Mouse (Mus musculus): ENCODE measurements around the gene 4430402I18Rik. TPM values are rescaled to one million over a fixed set of nuclear protein-coding genes. Genes with fewer than 3 reads are reported as not detected.

Gene 4430402I18Rik
- polyA plus RNA-seq (2014; fragmentation: Illumina TruSeq; extraction: RNeasy Lipid Tissue Mini Kit (QIAGEN cat#74804); ENCODE audit: low read depth, low replicate concordance) = 5.4 TPM

GRCm38 (mm10) chr19:28967652-28968051 lies at the start of gene 4430402I18Rik:
Gene 4430402I18Rik, minus strand, starts transcription at chr19:28967800.

GRCm38 (mm10) chr19:28990194-28990589 lies 22.6 kb upstream of the 4430402I18Rik start, which contains the start of gene Cdc37l1:
Gene Cdc37l1, plus strand, starts transcription at chr19:28990352.

GRCm38 (mm10) chr19:28963842-28964551 lies 3.6 kb downstream of the 4430402I18Rik start, which contains the start of gene Plpp6:
Gene Plpp6, plus strand, starts transcription at chr19:28963953.

Other genes starting within 250 kb of the 4430402I18Rik start
- 0.34 TPM for gene Slc1a1, start 132.8 kb downstream of the 4430402I18Rik start, polyA plus RNA-seq (2014; fragmentation: Illumina TruSeq; extraction: RNeasy Lipid Tissue Mini Kit (QIAGEN cat#74804); ENCODE audit: low read depth, low replicate concordance)
- 20.2 TPM for gene Plpp6, start 3.8 kb downstream of the 4430402I18Rik start, polyA plus RNA-seq (2014; fragmentation: Illumina TruSeq; extraction: RNeasy Lipid Tissue Mini Kit (QIAGEN cat#74804); ENCODE audit: low read depth, low replicate concordance)
- 46.2 TPM for gene Cdc37l1, start 22.6 kb upstream of the 4430402I18Rik start, polyA plus RNA-seq (2014; fragmentation: Illumina TruSeq; extraction: RNeasy Lipid Tissue Mini Kit (QIAGEN cat#74804); ENCODE audit: low read depth, low replicate concordance)
- 507 TPM for gene Ak3, start 80.2 kb upstream of the 4430402I18Rik start, polyA plus RNA-seq (2014; fragmentation: Illumina TruSeq; extraction: RNeasy Lipid Tissue Mini Kit (QIAGEN cat#74804); ENCODE audit: low read depth, low replicate concordance)
- gene Rcl1, start 133.6 kb upstream of the 4430402I18Rik start, polyA plus RNA-seq (2014; fragmentation: Illumina TruSeq; extraction: RNeasy Lipid Tissue Mini Kit (QIAGEN cat#74804); ENCODE audit: low read depth, low replicate concordance) = 29.2 TPM